Mouse (Mus musculus) forebrain, embryonic 12.5 days (tissue): ENCODE measurements around the gene Cggbp1. TPM values are rescaled to one million over a fixed set of nuclear protein-coding genes. Genes with fewer than 3 reads are reported as not detected.

Experiments used
- ATAC-seq: fragments of 200-750 bp; cut with Nextera tagmentation; 2 replicates; pipeline ENCODE4 v1.8.0; 2017; ENCODE audit warnings: moderate TSS enrichment; ENCODE audit not compliant: low FRiP score
- H3K27ac ChIP-seq: fragments of 300-500 bp; sonication (generic); 2 replicates; pipeline ENCODE4 v1.5.1; 2016; ENCODE audit warnings: mild to moderate bottlenecking
- H3K27me3 ChIP-seq: fragments of 300-500 bp; sonication (generic); 2 replicates; pipeline ENCODE4 v1.6.1; 2016; ENCODE audit warnings: mild to moderate bottlenecking
- H3K36me3 ChIP-seq: fragments of 300-500 bp; sonication (generic); replicated peaks from 2 replicates; pipeline ENCODE4 v1.6.1; 2016; ENCODE audit warnings: mild to moderate bottlenecking
- H3K4me1 ChIP-seq: fragments of 300-500 bp; sonication (generic); 2 replicates; pipeline ENCODE4 v1.6.1; 2016
- H3K4me2 ChIP-seq: fragments of 300-500 bp; sonication (generic); 2 replicates; pipeline ENCODE4 v1.6.1; 2016; ENCODE audit warnings: mild to moderate bottlenecking, moderate library complexity
- H3K4me3 ChIP-seq: fragments of 300-500 bp; sonication (generic); replicated peaks from 2 replicates; pipeline ENCODE4 v1.5.1; 2016; ENCODE audit warnings: mild to moderate bottlenecking
- H3K9ac ChIP-seq: fragments of 300-500 bp; sonication (generic); 2 replicates; pipeline ENCODE4 v1.6.1; 2016; ENCODE audit warnings: mild to moderate bottlenecking
- H3K9me3 ChIP-seq: fragments of 300-500 bp; sonication (generic); 2 replicates; pipeline ENCODE4 v1.6.1; 2016
- WGBS: fragments of 180-500 bp; shearing (Covaris S2); methylation state at CpG from one replicate; pipeline ENCODE4 v1.1.7; 2016; 5-methylcytosine and 5-hydroxymethylcytosine counted together
- polyA plus RNA-seq: library from polyadenylated mRNA; unstranded; fragments of >200 nt; fragmentation: Nextera tagmentation; extraction: Ambion mirVana; gene quantifications from 2 replicates; pipeline ENCODE4 v1.2.1, GENCODE M21; 2016

Gene Cggbp1
- polyA plus RNA-seq, 1 experiment from 2014 or later, result 118 TPM

GRCm38 (mm10) chr16:64903328-64903727 lies 51.5 kb downstream of the Cggbp1 start:
- H3K27me3 ChIP-seq, result no peaks in the 10 kb centered on the region
- no peaks in the 10 kb centered on the region for H3K9me3 ChIP-seq
- H3K4me1 ChIP-seq, result no peaks in the 10 kb centered on the region
- 71% methylated on average over 2 of the region's 2 CpGs for WGBS
- ATAC-seq, result no peak
- H3K36me3 ChIP-seq, result no peaks in the 10 kb centered on the region
- H3K9ac ChIP-seq, result no peak overlapping the region
- no peak overlapping the region for H3K4me2 ChIP-seq
- no peak overlapping the region for H3K27ac ChIP-seq
- H3K4me3 ChIP-seq, result no peak overlapping the region

- Histone ChIP-seq H3K27ac (no peak overlapping the region), H3K9me3 (no peaks in the 10 kb centered on the region), H3K4me3 (no peak overlapping the region), H3K9ac (no peak overlapping the region), H3K4me2 (no peak overlapping the region), H3K4me1 (no peaks in the 10 kb centered on the region), H3K27me3 (no peaks in the 10 kb centered on the region), H3K36me3 (no peaks in the 10 kb centered on the region)
- WGBS, result 36% methylated on average over 3 of the region's 3 CpGs
- ATAC-seq, result no peak
Observed at GRCm38 (mm10) chr16:64907112-64907511, 55.3 kb downstream of the Cggbp1 start.

- 79% methylated on average over 10 of the region's 10 CpGs for WGBS
- Histone ChIP-seq H3K9me3 (no peaks in the 10 kb centered on the region), H3K36me3 (no peaks in the 10 kb centered on the region), H3K27ac (no peak overlapping the region), H3K9ac (no peak overlapping the region), H3K27me3 (no peaks in the 10 kb centered on the region), H3K4me3 (no peak overlapping the region), H3K4me2 (no peak overlapping the region), H3K4me1 (no peaks in the 10 kb centered on the region)
- no peak for ATAC-seq
Observed at GRCm38 (mm10) chr16:64908747-64909146, 57.0 kb downstream of the Cggbp1 start.

Other genes with a start within 250 kb of the Cggbp1 start
- gene Csnka2ip, start 249.6 kb upstream of the Cggbp1 start, polyA plus RNA-seq, result not detected in 2 replicates
- 28.4 and 29.7 TPM in 2 replicates for gene 4930453N24Rik, start 80.8 kb upstream of the Cggbp1 start, polyA plus RNA-seq
- 9.6 and 10.4 TPM in 2 replicates for gene Zfp654, start 344 bp upstream of the Cggbp1 start, polyA plus RNA-seq